Mouse (Mus musculus) left cerebral cortex, postnatal 36 days (tissue): Measurements from ENCODE around the gene Pdxdc1. TPM values are rescaled to one million over a fixed set of nuclear protein-coding genes. Genes with fewer than 3 reads are reported as not detected.
"Not testable (repeated sequence)": the region's sequence is repeated elsewhere in the genome, so short reads cannot be mapped to it uniquely, and the experiment has no call there.

Experiments used
- DNase-seq, 2 experiments: peaks; one replicate each; pipeline ENCODE4 v3.0.0; 2021 to 2022; ENCODE audit warnings: low spot score in 2 of 2, mixed read lengths in 1 of 2
- intact Hi-C: fragments of 180-260 bp; cut with DNase I; formaldehyde crosslinking; loops from one replicate; pipeline ENCODE4 v1.15.1; 2025
- total RNA-seq, 2 experiments: library from RNA; stranded (reverse); gene quantifications; 2 replicates each; pipeline ENCODE4 v1.2.3; 2021

The Pdxdc1 gene
- total RNA-seq, 2 experiments from 2014 or later: 72.7 to 81.6 TPM

DNA sequence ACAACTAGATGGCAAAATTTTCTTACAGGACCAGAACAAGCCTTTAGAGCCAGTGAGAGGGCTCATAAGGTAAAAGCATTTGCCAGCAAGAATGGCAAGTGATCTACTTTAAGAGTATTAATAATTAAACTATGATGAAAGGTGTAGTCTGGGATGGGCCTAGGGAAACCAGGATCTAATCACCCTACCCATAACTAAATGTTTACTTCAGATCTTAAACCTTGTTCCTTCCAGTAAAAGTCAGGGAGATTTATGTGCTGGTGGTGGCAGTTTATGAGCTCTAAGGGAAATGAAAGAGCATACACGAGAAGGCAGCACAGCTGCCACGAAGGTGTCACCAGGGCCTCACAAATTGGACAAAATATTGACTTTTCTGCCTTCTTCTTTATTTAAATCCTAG is 8.8 kb downstream of the Pdxdc1 start:
- intact Hi-C loops: no loop called here
- DNase-seq: no peak

DNA sequence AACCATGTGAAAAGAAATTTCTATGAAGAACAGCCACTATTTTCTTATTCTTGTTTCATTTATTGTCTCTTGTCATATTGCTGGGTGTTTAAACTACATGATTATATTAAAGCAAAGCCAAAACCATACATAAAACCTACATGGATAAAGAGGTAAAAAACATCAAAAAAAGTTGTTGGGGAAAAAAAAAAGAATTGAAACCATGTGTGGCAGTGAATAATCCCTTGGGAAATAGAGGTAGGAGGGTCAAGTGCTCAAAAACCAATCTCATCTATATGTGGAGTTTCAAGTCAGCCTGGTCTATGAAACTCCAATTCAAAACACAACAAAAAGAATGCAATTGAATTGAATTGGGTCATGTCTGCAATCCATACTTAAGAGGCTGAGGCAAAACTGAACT is 10.1 kb downstream of the Pdxdc1 start:
- intact Hi-C loops: no loop called here
- DNase-seq: no peak

DNA sequence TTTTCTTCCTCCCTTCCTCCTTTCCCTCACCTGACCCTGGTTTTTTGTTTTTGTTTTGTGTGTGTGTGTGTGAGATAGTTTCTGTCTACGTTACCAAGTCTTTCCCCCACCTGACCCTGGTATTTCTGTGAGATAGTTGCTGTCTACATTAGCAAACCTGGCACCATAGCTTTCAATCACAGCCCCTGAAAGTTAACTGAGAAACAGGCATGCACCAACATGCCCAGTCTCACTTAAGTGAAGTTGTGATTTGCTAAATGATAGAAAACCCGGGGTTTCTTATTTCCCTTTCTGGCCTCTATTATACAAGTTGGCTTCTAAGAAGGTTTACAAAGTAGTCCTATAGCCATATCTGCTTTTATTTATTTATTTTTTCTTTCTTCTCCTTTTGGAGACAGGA is 12.5 kb downstream of the Pdxdc1 start:
- no peak for DNase-seq
- intact Hi-C loops: no loop called here

DNA sequence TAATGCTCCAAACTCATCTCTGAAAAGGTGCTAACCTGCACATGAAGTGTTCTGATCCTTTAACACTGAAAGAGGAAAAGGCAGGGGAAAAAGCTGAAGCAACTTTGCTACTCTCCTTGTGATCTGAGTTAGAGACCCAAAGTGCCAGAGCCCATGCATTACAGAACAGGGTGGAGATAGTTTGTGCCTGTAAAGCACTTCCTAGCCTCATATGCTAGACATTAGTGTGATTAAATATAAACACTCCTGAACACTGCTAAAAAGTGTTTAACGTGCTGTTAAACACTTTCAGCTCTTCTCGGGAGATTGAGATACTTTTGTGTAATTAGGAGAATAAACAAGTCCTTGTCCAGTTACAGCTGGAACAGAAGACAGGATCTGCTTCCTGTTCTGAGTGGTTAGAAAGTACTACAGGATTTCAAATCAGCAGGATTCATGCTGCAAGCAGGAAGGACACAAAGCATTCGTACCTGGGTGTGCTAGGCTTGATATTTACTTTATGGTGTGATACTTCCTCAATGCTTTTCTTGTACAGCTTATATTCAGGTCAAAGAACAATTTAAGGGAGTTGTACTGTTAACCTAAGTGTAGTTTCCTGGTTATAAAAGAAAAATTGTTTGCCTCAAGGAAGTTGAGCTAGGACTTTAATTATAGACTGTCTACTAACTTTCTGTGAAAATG is 19.7 kb downstream of the Pdxdc1 start:
- intact Hi-C loops: no loop called here
- DNase-seq: no peak

DNA sequence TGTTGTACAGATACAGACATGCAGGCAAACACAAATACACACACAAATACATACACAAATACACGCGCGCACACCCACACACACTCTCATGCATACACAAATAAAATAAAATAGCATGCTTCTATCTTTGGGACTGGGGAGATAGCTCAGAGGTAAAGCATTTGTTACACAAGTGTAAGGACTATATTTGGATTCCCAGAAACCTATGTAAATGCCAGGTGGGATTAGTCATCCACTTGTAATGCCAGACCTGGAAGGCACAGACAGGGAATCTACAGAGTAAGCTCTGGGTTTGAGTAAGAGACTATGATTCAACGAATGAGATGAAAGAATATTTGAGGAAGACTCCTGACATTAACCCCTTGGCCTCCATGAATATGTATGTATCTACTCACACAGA is 27.4 kb downstream of the Pdxdc1 start:
- DNase-seq: no peak
- intact Hi-C loops: no loop called here

DNA sequence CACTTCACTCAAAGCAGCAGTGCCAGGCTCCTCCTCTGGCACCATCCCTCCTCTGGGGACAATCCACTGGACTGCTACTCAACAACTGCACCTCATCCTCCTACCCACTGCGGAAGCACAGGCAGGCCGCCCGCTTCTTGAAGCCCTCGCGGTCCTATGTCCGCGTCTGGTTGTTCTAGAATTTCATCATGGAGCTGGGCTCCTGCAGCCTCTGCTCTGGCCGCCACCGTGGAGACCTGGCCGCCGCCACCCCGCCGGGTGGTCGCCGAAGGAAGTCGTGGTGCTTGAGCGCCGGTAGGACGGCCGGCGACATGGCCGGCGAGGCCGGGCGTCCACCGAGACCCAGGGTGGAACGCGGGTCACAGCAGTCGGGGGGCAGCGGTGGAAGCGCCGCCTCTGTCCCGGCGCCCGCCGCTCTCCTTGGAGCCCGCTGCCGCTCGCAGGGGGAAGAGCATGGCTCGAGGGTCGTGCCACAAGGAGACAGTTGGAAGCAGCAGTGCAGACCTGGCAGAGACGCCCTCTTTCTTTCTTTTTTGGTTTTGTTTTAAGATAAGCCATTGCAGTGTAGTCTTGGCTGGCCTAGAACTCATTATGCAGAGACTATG is 34.9 kb downstream of the Pdxdc1 start:
- no peak for DNase-seq
- intact Hi-C loops: no loop called here

DNA sequence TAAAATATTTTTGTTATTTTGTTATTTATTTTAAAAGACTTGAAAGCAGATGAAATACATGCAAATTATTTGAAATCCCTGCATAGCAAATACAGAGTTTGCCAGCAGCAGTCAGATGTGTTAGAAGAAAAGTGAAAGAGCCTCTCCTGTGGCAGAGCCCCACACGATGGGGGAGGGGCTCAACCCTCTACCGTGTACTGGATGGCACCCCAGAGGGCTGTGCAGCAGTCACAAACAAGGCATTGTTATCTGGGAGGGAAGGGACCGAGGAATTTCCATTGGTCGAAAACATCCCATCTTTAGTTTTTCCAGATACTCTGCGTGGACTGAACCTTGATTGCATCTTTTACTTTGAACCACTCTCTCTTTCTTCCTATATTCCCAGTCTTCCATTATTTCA is 35.5 kb downstream of the Pdxdc1 start:
- DNase-seq, intact Hi-C loops: not testable (repeated sequence)

DNA sequence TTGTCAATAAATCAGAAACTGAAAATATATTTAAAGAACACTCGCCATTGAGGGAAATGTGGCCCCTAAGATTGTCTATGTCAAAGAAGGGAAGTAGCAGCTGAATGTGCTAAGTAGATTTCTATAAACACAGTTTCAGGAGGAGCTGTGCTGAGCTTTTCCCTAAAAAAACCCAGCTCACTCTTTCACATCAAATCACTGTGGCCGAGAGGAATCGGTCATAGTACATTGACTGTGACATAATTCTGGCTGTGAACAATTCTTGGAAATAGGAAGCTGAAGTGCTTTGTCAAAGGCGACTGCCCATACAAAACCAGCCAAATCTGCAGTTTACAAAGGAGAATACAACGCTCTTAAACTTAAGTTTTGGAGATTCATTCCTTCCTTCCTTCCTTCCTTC is 36.3 kb downstream of the Pdxdc1 start:
- intact Hi-C loops: no loop called here
- no peak for DNase-seq

DNA sequence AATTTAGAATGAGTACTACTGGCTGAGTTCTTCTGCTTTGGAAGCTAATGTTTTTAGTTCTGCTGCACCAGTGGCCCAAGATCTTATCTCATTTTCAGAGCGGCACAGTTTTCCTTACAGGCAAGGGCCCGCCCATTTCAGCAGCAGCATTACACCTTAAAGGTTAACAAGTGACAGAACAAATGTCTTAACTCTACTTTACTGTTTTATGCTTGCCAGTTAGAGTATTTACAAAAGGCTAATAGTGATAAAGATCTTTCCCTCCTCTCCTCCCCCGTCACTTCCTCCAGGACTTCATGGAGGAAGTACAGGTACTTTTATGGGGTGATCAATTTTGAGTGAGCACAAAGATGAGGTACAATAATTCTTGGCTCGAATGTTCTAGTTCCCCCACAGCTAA is 36.9 kb downstream of the Pdxdc1 start:
- no peak for DNase-seq
- intact Hi-C loops: no loop called here

DNA sequence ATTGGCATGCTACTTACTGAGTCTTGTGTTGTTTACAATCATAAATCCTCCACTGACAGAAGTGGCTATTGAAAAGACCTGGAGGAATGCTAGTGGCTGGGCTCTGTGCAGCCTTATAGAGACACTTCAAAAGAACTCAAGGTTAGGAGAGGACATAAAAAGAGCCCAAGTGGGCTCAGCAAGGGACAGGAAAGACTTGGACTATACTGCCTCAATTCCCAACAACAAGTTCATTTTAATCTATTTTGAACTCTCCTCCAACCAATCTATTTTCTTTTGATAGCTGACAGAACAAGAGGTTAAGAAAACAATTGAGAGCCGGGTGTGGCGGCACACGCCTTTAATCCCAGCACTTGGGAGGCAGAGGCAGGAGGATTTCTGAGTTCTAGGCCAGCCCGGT is 49.0 kb downstream of the Pdxdc1 start:
- intact Hi-C loops: no loop called here
- DNase-seq: no peak

DNA sequence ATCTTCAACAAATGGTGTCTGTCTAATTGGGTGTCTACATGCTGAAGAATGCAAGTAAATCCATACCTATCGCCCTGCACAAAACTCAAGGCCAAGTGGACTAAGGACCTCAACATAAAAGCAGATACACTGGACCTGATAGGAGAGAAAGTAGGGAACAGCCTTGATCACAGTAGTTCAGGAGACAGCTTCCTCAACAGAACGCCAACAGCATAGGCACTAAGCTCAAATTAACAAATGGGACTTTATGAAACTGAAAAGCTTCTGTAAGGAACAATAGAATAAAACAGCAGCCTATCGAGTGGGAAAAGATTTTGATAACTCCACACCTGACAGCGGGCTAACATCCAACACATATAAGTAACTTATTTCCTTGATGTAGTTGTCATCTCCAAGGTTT is 51.5 kb downstream of the Pdxdc1 start:
- intact Hi-C loops: no loop called here
- no peak for DNase-seq

DNA sequence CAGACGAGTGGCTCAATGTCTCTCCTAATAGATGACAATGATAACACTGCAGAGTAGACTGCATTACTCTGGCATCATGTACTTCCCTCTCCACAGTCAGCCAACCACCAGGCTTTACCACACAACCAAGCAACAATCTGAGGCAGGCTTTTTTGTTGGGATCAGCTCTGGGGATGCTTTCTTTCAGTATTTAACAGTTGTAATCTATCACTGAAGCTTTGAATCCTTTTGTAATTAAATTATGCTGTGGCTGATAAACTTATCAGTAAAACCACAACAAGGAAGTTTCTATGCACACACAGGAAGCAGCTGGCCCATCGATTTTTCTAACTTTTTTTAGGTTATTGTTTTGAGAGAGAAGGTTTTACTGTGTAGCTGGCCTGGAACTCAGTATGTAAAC is 54.6 kb downstream of the Pdxdc1 start:
- DNase-seq: no peak
- intact Hi-C loops: no loop called here

DNA sequence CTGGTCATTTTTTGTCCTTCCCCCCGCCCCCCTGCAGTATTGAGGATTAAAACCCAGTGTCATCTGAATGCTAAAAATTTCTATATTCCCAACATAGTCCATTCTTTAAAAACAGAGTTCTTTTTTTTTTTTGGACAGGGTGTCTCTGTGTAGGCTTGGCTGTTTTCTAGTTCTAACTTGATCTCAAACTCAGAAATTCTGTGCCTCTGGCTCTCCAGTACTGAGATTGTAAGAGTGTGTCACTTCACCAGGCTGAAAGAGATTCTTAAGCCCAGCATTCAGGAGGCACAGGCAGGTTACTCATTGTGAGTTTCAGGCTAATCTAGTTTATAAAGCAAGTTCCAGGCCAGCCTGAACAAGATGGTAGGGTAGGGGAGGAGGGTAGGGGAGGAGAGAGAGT is 56.3 kb downstream of the Pdxdc1 start:
- intact Hi-C loops: no loop called here
- DNase-seq: no peak

DNA sequence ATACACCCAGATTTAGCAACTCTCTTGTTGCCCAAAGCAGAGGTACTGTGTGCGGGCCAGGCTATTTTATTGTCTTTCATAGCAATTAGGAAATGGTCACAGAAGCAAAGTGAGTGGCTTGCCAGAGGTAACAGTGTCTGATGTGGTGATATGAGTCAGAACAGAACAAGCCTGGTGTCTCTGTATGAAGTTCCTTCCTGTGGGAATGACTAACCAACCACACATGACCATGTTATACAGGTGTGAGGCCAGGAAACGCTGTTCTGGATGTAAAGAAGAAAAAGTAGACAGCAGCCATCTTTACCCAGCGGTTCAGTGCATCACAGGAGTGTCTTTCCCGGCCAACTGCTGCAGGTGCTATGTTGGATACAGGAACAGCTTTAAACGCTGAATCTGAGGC is 57.9 kb downstream of the Pdxdc1 start:
- intact Hi-C loops: no loop called here
- DNase-seq: no peak

DNA sequence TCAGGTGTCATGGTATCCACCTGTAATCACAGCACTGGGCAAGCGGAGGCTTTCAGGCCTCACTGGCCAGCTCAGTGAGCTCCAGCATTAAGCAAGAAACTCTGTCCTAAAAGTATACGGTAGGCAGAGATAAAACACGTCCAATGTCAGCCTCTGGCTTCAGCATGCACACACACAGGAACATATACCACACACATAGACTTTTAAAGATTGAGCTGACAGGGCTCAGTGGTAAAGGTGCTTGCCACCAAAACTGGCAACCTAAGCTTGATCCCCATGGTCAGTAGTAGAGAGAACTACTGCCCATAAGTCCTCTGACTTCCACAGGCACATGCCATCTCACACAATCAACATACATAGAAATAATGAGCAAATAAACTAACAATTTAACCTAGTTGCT is 62.0 kb downstream of the Pdxdc1 start:
- intact Hi-C loops: no loop called here
- no peak for DNase-seq

DNA sequence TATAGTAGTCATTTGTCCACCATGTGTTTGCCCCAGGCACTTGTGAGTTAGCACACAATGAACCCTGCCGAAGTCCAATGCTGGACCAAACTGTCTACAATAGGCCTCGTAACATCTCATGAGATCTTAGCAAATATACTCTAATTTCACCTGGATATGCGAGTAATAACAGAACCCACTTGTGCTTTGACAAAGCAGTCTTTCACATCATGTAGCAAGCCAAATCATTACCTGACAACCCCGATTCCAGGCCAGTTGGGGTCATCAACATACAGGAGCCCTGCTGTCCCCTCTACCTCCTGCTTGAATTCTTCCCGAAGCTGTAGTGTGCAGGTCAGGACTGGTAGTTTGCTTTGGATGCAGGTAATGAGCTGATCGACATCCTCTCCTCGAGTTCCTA is 62.9 kb downstream of the Pdxdc1 start:
- intact Hi-C loops: no loop called here

DNA sequence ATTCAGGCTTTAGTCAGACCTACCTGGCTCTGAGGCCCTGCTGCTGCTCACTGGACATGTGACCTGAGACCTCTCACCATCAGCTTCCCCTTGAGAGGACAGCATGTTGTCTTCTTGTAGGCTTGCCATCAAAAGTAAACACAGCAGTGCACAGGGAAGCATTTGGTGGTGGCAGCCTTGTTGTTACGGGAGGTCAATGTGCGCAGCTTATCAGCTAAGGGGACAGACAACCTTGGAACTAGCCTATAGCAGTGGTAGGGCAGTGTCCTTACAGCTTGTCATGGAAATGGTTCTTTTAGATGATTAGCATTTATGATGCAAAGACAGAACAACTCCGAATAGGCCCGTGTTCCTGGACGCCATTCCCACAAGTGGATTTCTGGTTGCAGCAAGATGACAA is 68.5 kb downstream of the Pdxdc1 start:
- no peak for DNase-seq
- intact Hi-C loops: no loop called here

More for the DNA sequence above, 62.9 kb downstream of the Pdxdc1 start:
- DNase-seq: no peak

DNA sequence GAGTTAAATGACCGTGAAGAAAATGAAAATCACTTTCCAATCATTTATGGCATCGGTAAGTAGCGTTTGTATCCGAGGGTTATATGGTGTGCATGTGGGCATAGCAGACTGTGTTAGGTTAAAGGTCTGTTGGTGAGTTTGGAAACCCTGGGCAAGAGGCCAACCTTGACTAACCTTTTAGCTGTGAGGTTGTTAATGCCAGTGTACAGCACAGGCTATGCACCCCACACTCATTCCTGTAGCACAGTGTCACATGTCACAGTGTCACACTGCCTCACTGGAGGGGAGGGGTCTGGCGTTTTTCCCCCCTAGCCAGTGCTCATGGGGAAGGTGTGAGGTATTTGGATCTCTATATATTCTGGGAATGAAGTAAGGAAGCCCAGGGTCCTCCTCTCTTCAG is 71.3 kb downstream of the Pdxdc1 start:
- no peak for DNase-seq
- intact Hi-C loops: no loop called here

DNA sequence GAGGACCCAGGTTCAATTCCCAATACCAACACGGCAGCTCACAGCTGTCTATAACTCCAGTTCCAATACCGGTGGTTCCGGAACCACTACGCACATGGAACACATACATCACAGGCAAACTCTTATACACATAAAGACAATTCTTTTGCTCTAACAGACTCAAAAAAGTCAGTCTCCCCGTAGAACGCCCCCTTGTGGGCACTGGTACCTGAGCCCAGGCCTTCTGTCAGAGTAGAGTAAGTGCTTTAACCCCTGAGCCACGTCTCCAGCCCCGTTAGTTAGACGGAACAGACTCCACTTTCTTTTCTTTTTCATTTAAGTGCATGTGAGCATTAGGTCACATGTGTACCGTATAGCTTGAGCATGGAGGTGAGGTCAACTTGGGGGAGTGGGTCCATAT is 72.5 kb downstream of the Pdxdc1 start:
- intact Hi-C loops: no loop called here
- no peak for DNase-seq

DNA sequence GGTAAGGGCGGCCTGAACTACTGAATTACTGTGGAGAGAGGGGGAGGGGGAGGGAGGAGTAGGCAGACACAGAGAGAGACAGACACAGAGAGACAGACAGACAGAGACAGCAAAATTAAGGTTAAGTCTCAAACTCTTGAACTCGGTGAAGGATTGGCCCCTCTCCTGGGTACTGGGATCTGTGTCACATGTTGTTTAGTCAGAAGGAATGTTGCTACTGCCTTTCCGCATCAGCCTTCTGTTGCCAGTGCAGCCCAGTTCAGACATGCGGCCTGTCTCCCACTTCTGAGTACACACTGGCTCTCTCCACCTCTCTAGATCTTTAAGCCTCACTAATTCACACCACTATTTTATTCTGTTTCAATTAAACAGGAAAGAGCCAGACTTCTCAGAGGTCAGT is 76.4 kb downstream of the Pdxdc1 start:
- DNase-seq: no peak
- intact Hi-C loops: no loop called here

DNA sequence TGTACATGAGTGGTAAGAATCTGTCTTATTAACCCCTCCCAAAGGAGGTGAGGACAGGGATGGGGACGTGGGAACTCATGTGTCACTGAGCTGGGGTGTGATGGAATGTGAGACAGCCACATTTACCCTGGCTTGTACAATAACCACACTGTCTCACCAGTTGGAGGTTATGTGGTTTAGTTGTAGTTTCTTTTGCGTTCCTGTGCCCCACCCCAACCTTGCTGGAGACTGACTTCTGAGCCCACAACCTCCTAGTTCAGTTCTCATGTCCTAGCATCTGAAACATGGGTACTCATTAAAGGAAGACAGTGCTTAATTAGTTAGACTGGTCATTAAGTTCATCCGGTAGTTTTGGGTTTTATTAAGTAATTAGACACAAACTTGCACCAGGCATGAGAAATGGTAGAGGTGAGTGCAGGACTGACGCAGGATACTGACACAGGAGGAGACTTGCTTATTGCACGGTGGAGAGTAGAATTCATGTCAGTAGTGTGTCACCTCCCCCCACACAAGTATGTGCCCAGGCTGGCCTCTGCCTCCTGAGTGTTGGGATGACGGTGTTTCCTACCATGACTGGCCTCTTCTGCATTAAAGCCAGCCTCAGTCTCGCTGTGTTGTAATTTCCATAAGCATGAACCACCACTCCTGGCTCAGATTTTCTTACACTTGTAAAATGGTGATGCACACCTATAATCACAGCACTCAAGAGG is 77.0 kb downstream of the Pdxdc1 start:
- no peak for DNase-seq
- intact Hi-C loops: no loop called here
